Mouse (Mus musculus) T-helper 17 cell (primary cell): ENCODE results near the gene Smyd1.
"Not testable (repeated sequence)": the region's sequence is repeated elsewhere in the genome, so short reads cannot be mapped to it uniquely, and the experiment has no call there.

Experiments
- in situ Hi-C, 2 experiments: fragments of 300-600 bp; cut with MboI, MseI; formaldehyde crosslinking; loops; 1 replicate in 1 of 2; 2 replicates in 1 of 2; pipeline ENCODE4 v1.15.1; 2025; ENCODE audit warnings: high pct_unique_total_duplicates in 2 of 2

Smyd1 gene

GRCm38 (mm10) chr6:71321826-71322283, at the start of gene Smyd1:
TSS of gene Smyd1 (minus strand) at chr6:71322233.
- in situ Hi-C loops: no loop called here

- in situ Hi-C loops: no loop called here
Measured at GRCm38 (mm10) chr6:71371085-71371605, 49.1 kb upstream of the Smyd1 start.

- in situ Hi-C loops: no loop called here
Measured at GRCm38 (mm10) chr6:71369416-71369815, 47.4 kb upstream of the Smyd1 start.

GRCm38 (mm10) chr6:71363995-71364394, 42.0 kb upstream of the Smyd1 start:
- in situ Hi-C loops: no loop called here

GRCm38 (mm10) chr6:71361156-71361670, 39.2 kb upstream of the Smyd1 start:
- in situ Hi-C loops: no loop called here

GRCm38 (mm10) chr6:71360751-71361150, 38.7 kb upstream of the Smyd1 start:
- in situ Hi-C loops: no loop called here

GRCm38 (mm10) chr6:71360221-71360620, 38.2 kb upstream of the Smyd1 start:
- in situ Hi-C loops: no loop called here

- in situ Hi-C loops: loop anchor here in 1 of 2 experiments (10.0 kb wide), 1 partner anchor 767 kb away; no protein-coding TSS in a partner anchor
Measured at GRCm38 (mm10) chr6:71357493-71357892, 35.5 kb upstream of the Smyd1 start.

GRCm38 (mm10) chr6:71353722-71354121, 31.7 kb upstream of the Smyd1 start:
- in situ Hi-C loops: loop anchor here in 1 of 2 experiments (10.0 kb wide), 1 partner anchor 771 kb away; no protein-coding TSS in a partner anchor

GRCm38 (mm10) chr6:71352866-71353427, 30.9 kb upstream of the Smyd1 start:
- in situ Hi-C loops: loop anchor here in 1 of 2 experiments (10.0 kb wide), 1 partner anchor 772 kb away; no protein-coding TSS in a partner anchor

GRCm38 (mm10) chr6:71352201-71352600, 30.2 kb upstream of the Smyd1 start:
- in situ Hi-C loops: loop anchor here in 1 of 2 experiments (10.0 kb wide), 1 partner anchor 773 kb away; no protein-coding TSS in a partner anchor

GRCm38 (mm10) chr6:71351201-71351600, 29.2 kb upstream of the Smyd1 start:
- in situ Hi-C loops: loop anchor here in 1 of 2 experiments (10.0 kb wide), 1 partner anchor 774 kb away; no protein-coding TSS in a partner anchor

GRCm38 (mm10) chr6:71348006-71348405, 26.0 kb upstream of the Smyd1 start:
- in situ Hi-C loops: no loop called here

GRCm38 (mm10) chr6:71341179-71341578, 19.1 kb upstream of the Smyd1 start:
- in situ Hi-C loops: no loop called here

GRCm38 (mm10) chr6:71339351-71339750, 17.3 kb upstream of the Smyd1 start:
- in situ Hi-C loops: no loop called here

GRCm38 (mm10) chr6:71338941-71339340, 16.9 kb upstream of the Smyd1 start:
- in situ Hi-C loops: no loop called here

- in situ Hi-C loops: no loop called here
Measured at GRCm38 (mm10) chr6:71337666-71338065, 15.6 kb upstream of the Smyd1 start.

- in situ Hi-C loops: no loop called here
Measured at GRCm38 (mm10) chr6:71333578-71334273, 11.7 kb upstream of the Smyd1 start.

GRCm38 (mm10) chr6:71333031-71333430, 11.0 kb upstream of the Smyd1 start:
- in situ Hi-C loops: no loop called here

- in situ Hi-C loops: no loop called here
Measured at GRCm38 (mm10) chr6:71332236-71332965, 10.4 kb upstream of the Smyd1 start.

GRCm38 (mm10) chr6:71331491-71331890, 9.5 kb upstream of the Smyd1 start:
- in situ Hi-C loops: not testable (repeated sequence)

GRCm38 (mm10) chr6:71330486-71330885, 8.5 kb upstream of the Smyd1 start:
- in situ Hi-C loops: no loop called here
